Mouse (Mus musculus): ENCODE data around the gene Gpc6.

The Gpc6 gene

GRCm38 (mm10) chr14:117816008-117816407 is 890.9 kb downstream of the Gpc6 start:
- no peak for DNase-seq

GRCm38 (mm10) chr14:117816706-117817105 is 891.6 kb downstream of the Gpc6 start:
- DNase-seq = no peak

DNA sequence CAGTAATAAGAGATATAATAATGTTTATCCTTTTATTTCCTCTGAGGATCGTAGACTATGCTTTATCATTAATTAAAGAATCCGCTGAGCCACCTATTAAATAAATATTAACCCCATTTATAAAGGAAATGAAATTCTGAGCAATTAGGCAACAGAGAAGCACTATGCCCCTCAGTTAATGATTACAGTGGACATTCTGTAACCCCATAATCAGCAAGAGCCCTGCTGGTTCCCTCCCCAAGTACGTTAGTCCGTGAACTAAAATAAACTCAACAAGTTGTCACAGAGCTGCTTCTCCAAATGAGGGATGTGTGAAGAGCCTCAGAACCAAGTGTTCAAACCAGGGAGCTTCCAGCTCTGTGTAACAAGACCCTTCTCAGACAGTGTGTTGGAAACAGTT is 892.1 kb downstream of the Gpc6 start:
- DNase-seq = no peak

- no peak for DNase-seq
Observed at GRCm38 (mm10) chr14:117824491-117824890, 899.4 kb downstream of the Gpc6 start.

DNA sequence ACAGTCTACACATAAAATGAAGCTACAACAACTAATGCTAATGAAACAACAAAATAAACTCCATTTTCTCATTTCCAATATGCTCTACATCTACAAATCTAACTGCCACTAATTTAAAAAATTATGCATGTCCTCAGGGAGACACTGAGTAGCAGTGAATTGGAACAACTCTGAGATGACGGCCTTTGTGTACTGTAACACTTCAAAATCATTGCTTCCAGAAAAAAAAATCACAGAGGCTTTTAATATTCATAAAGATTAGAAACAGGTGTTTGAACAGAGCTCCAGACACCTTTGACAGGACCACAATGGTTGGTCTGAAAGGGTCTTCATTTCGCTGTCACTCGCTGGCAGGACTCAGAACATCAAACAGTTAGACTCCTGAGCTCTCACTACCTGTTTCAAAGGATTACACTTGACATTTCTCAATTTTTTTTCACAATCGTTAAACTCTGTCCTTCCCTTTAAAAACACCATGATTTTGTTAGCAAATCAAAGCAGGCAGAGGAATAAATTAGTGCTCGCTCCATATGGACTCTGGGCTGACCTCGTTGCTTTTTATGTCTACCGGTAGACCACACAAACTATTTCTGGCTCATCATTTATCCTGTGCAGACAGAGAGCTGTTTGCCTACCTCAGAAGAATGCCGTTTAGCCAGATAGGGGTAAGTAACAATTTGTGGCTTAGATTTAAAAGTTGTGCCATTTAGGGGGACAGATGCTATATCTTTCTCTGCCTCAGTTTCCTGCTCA is 901.4 kb downstream of the Gpc6 start:
- no peak for DNase-seq

DNA sequence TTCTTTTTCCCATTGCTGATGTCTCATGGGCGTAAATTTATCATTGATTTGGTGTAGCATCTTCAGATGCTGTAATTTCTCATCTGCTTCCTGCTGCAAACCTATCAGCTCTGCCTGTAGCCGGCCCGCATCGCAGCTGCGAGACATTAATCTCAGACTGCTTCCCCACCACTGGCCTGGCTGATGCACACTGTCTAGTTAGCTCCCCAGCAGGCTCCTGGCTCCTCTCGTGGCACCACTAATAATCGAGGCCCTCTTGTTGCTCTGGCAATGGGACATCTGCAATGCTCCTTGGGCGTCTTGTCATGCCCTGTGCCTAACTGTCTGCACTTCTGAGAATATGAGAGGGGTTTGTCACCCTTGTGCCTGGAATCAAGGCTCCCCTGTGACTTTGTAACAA is 906.2 kb downstream of the Gpc6 start:
- peak; percentile 38 to 43 for DNase-seq

- peak in 1 of 2 experiments; percentile 25 for DNase-seq
Observed at GRCm38 (mm10) chr14:117831731-117832130, 906.6 kb downstream of the Gpc6 start.

GRCm38 (mm10) chr14:117835506-117835905 is 910.4 kb downstream of the Gpc6 start:
- no peak for DNase-seq

- no peak for DNase-seq
Observed at GRCm38 (mm10) chr14:117837021-117837420, 911.9 kb downstream of the Gpc6 start.

DNA sequence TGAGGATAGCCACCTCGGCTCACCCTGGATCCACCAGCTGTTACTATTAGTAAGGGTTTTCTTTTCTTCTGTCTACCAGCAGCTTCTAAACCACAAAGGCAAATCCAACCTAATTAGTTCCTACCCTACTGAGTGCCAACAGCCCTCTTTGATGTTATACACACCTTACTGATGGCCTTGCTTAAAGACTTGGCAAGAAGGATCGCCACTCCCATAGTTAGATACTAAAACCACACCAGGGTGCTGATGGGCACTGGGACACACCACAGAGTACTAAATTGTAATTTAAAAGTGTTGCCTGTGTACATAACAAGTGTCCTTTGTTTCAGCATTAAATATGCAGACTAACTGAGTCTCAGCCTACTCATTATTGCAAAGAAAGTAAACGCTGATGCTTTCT is 912.6 kb downstream of the Gpc6 start:
- no peak for DNase-seq

DNA sequence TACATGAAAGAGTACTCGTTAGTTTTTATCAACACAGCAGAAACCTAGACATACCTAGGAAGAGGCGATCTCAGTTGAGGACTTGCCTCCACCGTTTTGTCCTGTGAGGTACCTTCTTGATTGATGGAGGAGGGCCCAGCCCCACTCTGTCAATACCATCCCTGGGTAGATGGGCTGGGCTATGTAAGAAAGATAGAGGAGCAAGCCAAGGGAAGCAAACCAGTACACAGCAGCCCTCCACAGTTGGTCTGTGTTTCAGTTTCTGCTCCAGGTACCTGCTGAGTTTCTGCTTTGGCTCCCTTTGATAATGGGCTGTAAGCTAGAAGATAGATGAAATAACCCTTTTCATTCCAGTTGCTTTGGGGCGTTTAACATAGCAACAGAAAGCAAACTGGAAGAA is 916.1 kb downstream of the Gpc6 start:
- no peak for DNase-seq

DNA sequence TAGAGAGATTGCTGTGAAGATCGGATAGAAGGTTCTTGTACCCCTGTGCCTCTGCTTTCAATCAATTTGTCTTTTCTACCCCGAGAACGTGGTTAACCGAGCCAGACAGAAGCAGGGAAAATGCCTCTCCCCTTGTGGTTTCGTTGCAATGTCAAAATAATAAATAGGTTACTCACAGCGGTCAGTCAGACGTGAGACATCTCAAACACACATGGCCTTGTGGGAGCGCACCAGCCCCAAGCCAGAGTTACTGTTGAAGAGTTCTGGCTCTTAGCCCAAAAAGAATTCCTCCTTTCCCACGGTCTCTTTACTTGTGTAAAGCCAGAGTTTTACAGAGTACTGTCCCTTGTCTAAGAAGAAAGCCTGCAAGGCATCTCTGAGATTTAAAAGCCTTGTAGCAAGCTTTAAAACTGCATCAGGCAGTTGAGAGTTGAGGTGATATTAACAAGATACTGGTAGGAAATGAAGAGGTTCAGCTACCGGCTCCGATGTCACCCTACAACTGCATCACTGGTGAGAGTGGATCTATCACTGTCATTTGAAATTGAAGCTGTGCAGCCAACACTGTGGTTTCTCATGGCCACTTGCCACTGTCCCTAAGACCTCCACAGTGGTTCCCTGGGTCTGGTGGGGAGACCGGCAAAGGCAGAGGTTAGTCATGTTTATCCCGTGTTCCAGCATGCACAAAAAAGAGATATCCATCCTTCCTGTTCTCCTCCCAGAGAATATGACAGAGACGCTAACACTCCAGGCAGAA is 916.9 kb downstream of the Gpc6 start:
- DNase-seq = no peak

DNA sequence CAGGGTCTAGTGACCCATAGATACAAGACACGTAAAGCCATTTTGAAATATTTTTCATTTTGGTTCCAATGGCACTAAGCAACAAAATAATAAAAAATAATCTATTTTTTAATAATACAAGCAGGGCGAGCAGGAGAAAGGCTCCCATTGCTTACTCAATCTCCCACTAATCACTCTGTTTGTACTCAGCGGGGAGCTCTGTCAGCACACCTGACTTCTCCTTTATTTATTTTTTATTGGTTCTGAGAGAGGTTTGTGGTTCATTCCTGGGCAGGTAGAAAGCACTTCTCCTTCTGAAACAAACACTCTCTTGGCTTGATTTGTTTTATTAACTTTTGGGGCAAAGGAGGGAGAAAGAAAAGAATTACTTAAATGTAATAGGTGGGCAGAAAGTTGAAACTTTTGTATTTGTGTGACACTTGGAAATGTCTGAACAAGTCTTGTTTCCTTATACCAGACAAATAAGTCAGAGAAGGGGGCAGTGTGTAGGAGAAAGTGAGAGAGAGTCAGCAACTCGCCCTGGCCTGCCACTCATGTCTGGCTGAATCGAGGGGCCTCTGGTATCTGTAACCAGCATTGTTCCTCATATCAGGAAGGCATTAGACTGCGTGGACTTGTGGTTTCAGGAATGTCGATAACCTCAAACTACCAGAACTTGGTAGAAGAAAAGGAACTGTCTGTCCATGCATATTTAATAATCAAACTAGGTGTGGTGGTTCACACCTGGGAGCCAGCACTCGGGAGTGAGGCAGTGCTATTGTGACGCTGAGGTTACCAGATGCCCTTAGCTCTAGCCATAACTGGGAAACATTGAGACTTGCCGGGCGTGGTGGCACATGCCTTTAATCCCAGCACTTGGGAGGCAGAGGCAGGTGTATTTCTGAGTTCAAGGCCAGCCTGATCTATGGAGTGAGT is 924.7 kb downstream of the Gpc6 start:
- DNase-seq = no peak

DNA sequence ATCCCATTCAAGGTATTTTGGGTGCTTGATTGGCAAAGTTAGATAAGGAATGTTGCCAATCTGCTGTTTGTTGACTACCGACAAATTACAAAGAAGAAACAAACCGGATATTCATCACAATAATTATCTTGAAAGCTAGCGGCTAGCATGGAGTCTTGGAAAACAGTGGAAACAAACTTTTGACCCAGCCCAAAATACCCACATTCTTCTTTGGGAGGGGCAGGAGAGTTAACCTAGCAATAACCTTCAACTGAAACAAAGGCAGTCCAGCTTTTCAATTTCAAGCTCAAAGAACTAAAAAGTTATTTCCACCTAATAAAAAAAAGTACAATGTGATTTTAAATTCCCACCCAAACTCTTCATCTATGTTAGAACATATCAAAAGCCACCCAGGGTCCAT is 927.2 kb downstream of the Gpc6 start:
- DNase-seq = no peak

DNA sequence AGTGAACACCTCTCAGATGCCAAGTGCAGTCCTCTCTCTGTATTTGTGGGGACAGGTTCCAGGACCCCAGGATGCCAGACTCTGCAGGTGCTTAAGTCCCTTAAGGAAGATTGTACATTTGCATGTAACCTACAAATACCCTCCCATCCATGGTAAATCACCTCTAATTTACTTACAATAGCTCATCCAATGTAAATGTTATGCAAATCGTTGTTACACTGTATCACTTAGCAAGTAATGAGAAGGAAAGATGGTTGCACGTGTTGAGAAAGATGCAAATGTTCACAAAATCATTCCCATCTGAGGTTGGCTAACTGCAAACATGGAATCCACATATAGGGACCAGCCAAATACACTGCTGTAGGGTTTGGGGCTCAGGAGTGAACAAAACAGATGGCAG is 927.7 kb downstream of the Gpc6 start:
- DNase-seq = no peak

DNA sequence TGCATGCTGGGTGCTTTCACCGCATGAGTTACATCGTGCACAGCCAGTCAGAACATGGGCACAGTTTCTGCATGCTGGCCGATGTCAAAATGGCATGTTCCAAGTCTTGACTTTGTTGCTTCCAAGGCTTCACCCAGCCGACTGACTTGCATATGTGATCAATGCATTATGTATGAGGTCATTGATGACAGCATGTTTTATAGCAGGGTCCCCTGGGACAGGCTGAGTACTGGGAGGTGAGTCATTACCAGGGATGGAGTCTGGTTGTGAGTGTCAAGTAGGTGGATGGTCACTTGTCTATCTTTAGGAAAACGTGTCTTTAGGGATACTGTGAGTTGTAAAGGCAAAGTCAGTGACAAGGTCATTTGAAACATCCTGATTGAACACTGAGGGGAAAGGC is 929.4 kb downstream of the Gpc6 start:
- no peak for DNase-seq

DNA sequence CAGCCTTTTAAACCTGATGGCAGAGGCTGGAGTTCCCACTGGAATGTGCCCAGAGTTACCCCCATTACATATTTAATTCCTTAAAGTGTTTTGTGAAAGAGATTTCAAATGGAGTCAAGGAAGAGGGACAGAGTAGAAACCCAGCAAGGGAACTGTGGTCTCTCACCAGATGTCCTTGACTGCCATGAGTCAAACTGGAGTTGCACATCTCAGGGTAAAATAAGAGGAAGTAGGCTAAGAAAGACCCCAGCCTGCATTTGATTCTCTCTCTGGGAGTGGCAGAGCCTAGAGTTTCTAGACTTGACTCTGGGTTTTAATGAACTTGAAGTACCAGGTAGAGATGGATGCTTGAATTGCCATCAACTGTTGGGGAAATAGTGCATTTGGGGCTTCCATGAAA is 946.2 kb downstream of the Gpc6 start:
- no peak for DNase-seq

GRCm38 (mm10) chr14:117879313-117879712 is 954.2 kb downstream of the Gpc6 start:
- peak; percentile 38 to 70 for DNase-seq

DNA sequence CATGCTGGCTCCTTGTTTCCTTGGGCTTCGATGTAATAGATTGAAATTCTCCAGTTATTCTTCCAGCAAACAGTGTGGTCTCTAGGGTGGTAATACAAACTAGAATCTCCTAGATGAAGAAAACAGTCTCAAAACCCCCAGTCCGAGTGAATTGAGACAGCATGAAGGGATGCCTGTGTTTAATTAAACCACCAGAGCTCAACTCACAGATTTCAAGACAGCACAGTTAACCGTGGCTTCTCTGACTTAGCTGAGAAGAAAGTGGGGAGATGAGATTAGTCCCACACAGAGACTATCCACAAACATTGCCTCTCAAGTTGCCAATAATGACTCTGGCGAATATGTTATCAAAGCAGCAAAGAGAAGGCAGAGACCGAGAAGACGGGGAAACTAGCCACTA is 956.0 kb downstream of the Gpc6 start:
- DNase-seq = no peak

GRCm38 (mm10) chr14:117882222-117882621 is 957.1 kb downstream of the Gpc6 start:
- DNase-seq = peak; percentile 72 to 75

DNA sequence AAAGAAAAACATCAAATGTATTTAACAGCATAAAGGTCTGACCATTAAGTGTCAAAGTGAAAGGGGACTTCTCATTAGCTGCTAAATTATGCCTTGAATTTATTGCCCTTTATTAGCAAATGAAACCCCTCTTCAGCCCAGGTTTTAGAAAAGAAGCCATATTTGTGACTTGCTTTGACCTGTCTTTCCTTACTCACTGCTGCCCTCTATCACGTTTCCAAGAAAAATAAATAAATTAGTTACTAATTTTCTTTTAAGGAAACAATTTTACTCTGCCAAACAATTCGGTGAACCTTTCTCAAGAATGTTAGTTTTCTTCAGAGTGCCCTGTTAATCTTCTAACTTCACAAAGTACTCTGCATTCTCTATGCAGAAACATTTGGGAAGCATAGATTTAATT is 964.5 kb downstream of the Gpc6 start:
- DNase-seq = no peak

GRCm38 (mm10) chr14:117891426-117891825 is 966.3 kb downstream of the Gpc6 start:
- DNase-seq = peak; percentile 50 to 57

DNA sequence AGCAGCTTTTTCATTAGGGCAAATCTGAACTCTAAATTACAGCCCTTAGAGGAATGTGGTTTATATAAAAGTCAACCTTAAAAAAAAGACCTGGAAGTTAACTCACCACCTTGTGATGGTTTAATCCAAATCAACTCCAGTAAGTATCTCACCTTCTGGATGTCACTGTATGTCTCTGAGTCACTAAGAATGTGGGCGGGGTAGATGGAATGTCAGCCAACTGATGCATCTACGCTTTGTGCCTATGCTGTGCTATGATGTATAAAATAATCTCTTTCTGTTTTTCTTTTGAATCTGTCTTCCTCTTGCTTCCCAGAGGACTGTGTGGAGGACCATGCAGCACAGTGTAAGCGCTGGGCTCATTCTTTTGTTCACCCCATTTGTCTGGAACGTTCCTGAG is 966.9 kb downstream of the Gpc6 start:
- DNase-seq = no peak

Data from cerebellum, postnatal 14 days (tissue).